Mouse (Mus musculus): ENCODE data around the gene Rap2c.

The Rap2c gene

DNA sequence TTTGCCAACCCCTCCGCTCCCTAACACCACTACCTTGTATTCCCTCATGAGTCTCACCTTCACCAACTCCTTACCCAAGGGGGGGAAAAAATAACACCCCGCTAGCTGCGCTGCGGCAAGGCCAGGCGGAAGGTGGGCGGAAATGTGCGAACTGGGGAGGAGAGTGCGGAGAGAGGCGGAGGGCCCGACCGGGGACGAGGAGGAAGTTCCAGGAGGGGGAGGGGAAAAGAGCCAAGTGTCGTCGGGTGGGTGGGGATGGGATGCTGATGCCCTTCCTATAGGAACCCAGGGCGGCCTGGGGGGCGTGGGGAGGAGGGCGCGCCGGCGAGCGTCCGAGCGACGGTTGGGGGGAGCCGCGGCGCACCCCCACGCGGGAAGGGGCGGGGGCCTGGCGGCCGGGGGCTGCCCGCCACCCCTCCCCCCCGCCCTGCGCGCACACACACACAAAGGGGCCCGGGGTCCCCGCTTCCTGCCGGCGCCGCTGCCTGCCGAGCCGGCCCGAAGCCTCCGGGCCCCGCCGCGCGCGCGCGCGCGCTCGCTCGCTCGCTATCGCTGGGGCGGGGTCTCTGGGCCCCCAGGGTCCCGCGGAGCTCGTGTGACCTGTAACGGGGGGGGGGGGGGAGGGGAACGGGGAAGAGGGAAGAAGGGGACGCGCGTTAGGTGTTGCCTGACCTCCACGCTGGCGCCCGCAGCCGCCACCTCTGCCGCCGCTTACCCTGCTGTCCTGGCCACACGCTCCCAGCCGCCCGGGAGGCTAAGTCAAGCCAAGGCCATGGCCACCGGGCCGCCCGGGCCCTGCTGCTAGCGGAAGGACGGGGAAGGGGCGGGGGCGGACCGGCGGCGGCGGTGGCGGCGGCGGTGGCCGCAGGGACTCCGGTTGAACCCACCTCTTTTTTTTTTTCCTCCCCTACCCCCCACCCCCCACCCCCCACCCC is at the start of gene Rap2c:
TSS of gene Rap2c (minus strand) at position 168 of the 935 bp plus-strand sequence.
- ATAC-seq (ENCODE audit: low TSS enrichment): peak; percentile 64

DNA sequence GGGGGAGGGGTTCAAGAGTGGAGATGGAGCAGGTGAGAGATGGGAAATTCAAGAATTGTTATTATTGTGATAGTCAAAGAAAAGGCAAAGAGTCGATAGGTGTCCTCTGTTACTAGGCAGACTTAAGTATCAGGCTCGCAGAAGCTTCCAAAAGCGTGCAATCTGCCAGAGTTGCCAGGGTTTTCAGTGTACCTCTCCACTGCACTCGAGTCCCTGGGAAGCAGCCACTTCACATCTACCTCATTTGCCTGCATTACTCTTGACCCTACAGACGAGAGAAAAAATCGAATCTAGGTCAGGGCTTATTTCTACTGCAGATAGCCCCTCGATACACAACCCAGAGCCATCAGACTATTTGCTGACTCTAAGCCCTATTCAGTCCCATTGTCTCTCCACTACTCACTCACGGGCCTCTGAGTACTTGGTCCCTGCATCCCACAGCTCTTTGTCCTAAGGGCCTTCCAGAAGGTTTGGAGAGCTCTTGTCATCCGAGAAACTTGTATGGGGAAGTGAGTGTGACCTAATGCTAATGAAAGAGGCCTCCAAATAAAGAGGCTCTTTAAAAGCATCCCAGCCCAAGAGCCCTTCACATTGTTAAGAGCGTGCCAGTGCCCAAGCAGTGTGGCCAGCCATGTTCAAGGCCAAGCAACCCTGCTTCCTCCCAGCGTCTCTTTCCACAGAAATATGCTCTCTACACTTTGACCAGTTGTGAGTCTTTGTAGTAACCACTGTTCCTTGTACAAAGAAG is 48.9 kb upstream of the Rap2c start:
- ATAC-seq (ENCODE audit: low TSS enrichment): no peak

DNA sequence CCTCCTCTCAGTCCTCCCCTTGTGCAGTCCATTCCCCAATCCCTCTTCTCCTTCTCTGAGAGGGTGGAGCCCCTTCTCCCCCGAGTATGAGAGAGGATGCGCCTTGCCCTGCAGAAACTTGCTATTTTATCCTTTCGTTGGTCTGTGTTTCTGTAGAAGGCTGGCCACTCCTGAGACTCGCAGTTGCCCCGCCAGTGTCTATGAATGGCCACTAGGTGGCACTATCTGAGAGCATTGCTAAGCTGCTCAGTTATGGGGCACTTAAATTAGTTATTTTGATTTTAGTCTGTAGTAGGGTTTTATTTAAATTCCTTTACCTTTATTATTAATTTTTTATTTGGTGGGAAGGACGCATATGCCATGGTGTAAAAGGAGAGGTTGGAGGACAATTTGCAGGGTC is 48.0 kb upstream of the Rap2c start:
- peak; percentile 78 for ATAC-seq (ENCODE audit: low TSS enrichment)

DNA sequence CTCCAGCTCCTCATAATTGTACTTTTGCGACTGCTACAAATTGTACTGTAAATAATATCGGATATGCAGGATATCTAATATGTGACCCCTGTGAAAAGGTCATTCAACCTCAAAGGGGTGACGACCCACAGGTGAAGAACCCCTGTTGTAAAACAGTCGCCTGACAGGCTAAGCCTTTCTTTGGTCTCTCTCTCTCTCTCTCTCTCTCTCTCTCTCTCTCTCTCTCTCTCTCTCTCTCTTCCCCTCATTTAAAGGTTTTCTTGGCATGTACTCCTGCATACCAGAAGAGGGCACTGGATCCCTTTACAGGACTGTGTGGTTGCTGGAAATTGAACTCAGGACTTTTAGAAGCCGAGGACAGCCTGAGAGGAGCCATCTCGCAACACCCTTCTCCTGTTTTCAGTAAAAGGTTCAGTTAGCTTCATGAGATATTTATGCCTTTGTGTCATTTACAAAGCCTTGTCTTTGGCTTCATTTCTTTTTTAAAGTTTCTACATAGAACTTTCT is 47.4 kb upstream of the Rap2c start:
- ATAC-seq (ENCODE audit: low TSS enrichment): no peak

DNA sequence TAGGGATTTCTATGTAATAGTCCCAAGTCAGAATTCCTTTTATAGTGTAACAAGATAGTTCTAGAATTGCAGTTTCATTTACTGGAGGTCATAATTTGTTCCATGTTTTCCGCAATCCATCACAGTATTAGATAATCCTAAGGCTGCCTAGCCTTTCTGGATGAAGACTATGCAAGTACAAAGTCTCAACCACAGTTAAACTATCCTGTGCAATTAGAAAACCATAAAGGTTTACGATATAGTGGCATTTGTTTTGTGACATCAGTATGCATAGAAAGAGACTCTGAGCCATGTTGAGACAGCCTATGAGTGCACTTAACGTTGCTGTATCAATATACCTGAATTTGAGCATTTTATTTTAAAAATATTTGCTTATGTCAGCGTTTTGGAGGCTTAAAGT is 42.4 kb upstream of the Rap2c start:
- ATAC-seq (ENCODE audit: low TSS enrichment): no peak

DNA sequence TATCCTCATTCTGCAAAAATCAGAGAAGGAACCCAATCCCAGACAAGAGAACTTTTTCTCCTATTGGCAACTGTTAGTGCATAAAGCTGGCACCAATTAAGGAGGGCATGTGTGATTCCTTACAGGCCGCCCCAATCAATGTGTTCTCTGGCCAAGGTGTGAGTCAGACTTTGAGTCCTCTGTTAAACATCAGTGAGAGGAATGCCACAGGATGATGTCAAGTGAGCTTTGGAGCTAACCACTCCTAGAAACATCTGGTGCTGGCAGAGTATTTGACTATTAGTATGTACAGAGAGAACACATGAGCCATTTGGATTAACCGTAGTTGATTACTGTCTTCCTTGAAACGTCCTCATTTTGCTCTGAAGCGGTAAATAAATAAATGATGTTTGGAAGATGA is 40.9 kb upstream of the Rap2c start:
- ATAC-seq (ENCODE audit: low TSS enrichment): no peak

DNA sequence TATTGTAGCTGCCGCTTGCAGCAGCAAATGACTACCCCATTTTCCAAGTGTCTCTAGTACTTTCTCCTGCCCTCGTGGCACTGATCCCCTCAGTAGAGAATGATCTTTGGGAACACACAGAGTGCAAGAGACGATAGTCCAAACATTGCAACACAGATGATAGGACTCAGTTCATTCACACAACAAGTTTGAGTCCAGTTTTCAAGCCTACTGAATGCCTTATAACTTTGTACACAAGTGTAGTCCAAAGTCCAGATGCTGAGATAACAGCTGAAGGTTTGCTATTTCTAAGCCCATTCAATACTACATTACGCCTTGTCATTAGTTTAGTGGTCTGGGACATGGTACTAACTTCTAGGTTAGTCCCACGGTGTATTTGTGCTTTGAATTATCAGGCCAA is 40.5 kb upstream of the Rap2c start:
- ATAC-seq (ENCODE audit: low TSS enrichment): no peak

DNA sequence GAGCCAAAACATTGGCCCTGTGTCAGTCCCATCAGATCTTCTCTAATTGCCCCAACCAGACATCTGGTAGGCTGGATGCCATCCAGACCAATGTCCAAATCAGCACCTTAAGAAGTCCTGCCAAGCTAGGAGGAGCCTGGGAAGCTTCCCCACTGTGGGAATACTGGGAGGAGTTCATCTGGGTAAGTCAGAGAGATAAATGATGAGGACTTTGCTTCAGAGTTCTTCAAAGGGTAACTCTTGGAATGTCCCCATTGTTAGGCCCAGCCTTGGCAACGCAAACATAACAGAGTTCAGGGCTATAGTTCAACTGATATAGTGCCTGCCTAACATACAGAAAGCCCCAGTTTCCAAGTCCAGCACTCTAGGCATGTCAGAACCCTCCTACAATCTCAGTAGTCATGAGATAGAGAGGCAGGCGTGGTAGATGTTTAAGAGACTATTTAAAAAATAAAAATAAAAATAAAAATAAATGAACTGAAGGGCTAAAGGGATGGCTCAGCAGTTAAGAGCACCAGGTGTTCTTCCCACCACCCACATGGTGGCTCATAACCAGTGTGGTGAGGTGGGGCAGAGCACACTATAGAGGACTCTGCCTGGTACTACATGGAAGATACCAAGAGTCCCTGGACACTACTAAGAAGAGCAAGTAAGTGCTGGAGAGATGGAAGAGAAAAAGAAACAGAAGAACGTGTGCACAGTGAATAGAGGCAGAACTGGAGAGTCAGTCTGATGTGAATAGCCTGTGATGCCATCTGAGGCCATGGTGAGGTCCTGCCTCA is 34.1 kb upstream of the Rap2c start:
- no peak for ATAC-seq (ENCODE audit: low TSS enrichment)

DNA sequence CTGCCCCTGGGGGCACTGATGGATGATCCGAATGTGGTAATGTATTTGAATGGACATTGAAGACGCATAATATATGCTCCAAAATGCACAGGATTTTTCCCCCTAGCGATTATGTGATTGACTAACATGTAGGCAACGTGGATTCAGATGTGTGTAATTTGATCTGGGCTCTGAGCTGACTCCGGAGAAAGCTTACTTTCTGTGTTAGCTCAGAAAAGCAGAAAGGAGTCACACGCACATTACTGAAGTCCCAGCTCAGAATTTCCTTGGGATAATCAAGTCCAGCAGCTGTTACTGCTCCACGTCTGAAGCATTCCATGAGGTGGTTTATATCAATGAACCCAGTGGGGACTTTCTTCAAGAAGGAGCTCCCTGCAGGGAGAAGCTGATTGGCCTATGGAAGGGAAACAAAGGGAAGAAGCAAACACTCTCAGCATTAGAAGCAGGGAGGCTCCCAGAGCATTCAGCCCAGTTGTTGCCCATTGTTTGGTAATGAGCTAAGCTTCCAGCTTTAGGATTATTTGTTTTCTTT is 17.9 kb upstream of the Rap2c start:
- no peak for ATAC-seq (ENCODE audit: low TSS enrichment)

DNA sequence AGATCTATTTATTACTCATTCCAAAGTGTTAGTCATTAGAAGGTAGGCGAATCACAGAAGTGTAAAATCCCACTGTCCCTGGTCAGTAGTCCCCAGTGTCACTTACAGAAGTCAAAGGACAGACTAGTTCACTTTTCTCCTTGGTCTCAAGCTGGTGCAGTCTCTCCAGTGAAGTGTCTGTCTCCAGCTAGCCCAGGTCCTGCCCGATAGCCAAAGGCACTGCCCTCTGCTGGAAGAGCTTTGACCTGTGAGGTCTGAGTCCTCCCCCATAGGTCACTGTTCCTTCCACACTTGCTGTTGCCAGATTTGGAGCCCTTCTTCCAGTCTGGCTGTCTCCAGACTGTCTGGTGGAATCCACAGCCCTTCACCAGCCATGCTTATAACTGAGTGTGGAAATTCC is 2.1 kb upstream of the Rap2c start:
- ATAC-seq (ENCODE audit: low TSS enrichment): no peak

DNA sequence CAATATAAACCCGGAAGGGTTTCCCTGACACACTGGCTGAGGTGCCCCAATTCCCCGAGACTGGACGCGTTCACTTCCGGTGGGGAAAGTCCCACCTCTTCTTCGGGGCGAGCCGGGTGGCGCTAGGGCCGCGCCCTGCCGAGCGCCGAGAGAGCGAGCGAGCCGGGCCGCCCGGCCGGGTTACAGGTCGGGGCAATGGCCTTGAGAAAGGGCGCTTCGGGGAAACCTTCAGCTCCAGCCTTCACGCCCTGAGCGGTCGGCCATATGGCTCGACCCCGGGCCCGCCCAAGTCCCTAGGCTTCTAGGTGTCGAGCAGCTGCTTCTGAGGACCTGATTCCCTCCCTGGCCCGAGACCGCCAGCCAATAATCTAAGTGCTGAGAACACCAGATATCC is 965 bp upstream of the Rap2c start:
- ATAC-seq (ENCODE audit: low TSS enrichment): peak; percentile 96

DNA sequence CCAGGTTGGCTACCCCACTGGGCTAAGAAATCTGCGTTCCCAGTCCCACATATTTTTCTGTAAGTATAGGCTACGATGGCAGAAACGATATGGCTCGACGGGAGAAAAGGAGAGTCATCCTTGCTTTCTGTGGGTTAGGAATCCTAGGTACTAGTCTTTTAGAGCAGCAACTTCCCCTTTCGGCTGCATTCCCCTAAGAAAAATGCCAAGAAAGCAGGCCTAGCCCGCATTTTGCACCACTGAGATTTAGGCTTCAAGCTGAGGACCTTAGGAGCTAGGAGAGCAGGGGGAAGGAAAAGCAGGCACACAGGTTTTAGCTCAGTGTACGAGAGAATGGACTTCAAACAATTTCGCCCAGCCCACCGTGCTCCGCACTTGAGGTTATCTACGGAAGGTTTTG is 892 bp downstream of the Rap2c start:
- ATAC-seq (ENCODE audit: low TSS enrichment): 0 out of 2 replicates have a peak, but pooled peaks have one; percentile 6

DNA sequence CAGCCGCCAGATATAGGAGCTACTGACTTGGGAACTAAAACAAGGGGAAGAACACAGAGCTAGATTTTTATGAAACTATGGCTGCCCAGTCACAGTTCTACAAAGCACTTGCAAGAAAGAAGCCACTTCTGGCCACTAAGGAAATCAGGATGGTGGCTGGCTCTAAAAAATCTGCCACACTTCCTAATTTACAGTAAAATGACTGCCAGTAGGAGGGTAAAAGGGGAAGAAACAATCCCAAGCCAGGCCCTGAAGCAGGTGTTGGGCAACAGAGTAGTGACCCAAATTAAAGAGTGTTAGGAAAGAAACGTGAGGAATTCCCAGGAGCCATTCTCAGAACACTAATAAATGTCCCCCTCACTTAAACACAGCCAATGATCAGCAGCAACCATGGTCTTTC is 5.5 kb downstream of the Rap2c start:
- no peak for ATAC-seq (ENCODE audit: low TSS enrichment)

DNA sequence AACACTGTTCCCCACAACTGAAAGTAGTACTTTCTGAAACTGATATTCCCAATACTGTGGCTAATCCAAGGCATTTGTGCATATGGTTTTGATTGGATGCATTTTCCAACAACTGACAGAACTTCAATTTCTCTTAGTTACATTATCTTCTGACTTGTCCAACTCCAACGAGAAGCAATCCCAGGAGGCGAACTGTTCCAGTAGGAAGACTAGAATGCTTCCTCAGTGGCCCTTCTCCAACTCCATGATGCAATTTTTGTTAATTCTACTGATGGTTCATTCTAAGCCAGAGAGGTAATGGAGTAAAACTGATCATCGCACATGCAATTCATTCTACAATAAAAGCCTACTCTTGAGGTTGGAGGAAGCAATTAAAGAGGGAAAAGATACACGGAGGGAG is 7.5 kb downstream of the Rap2c start:
- ATAC-seq (ENCODE audit: low TSS enrichment): no peak

DNA sequence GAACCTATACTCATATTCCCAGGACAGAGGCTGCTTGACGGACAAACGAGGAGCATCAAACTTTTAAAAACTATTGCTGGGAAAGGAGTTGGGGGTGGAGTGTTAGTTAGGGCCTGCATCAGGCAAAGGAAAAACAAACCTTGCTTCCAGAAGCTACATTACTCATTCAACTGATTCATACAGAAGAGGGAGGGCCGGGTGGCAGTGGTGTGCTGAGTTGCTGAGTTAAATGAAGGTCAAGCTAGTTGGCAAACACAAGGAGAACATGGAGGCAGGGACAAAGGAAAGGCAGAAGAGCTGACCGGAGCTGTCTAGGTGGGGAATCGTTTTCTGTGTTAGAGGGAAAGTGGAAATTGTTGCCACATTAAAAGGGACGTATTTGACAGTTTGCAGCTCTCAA is 17.0 kb downstream of the Rap2c start:
- ATAC-seq (ENCODE audit: low TSS enrichment): peak; percentile 52; the same call in 1 of the 2 replicates

DNA sequence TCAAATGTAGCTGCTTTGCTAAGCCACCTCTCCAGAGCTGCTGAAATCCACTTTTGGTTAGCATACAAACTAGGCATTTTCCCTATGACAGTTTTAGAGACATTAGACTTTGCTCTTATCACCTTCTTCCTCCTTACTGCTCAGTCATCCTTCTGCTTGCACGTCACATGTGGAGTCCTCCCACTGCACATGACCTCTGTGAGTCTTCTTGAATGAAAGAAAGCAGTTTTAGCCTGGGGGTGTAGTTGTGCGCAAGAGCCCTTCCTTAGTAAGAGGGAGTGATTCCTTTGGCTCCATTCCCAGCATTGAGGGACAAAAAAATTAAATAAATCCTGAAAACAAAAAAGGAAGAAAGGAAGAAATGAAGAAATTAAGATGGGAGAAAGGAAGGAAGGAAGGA is 22.5 kb downstream of the Rap2c start:
- no peak for ATAC-seq (ENCODE audit: low TSS enrichment)

DNA sequence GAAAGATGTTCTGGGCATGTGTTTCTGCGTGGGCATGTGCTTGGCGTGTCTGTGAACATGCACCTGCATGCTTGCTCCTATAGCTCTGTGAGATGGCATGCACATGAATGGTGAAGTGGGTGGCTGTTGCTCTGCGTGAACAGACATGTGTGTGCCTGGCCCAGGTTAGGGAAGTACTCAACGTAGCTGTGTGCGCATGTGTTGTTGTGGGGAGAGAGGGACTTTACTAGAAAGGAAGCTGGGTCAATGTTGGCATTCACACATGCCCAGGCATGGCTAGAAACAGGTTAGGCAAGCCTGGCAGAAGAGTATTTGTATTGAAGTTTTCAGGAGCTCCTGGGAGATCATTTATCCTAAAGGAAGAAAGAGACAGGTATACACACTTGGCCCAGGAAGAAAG is 26.5 kb downstream of the Rap2c start:
- no peak for ATAC-seq (ENCODE audit: low TSS enrichment)

DNA sequence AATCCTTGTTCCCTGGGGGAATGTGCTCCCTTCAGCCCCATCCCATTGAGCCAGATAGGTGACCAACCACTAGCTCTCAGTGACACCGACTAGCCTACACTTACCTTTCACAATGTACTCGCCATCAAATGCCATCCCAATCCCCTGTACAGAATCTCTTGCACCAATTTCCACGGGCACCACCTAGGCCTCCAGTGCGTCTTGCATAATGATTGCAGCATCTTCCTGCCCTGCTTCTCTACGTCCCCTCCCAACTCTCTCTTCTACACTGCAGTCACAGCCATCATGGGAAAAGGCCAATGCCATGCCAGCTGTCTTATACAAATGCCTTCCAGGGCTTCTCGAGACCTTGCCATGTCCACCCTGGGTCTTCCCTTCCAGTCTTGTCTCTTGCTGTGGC is 27.9 kb downstream of the Rap2c start:
- no peak for ATAC-seq (ENCODE audit: low TSS enrichment)

DNA sequence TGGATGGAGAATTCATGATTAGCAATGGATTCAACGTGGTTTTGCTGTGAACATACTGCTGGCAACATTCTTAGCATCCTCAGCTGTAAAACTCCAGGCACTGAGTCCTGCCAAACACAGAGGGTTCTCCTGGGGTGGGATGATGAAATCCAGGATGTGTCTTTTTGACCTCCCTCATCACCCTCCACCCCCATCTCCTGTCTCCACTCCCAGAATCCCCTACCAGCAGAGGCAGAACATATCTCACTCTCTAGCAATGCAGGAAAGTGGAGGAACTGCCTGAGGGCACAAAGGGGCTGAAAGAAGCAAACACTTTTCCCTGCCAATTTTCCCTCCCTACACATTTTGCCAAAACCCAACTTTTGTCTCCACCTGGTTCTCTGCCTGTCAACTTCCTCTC is 29.2 kb downstream of the Rap2c start:
- ATAC-seq (ENCODE audit: low TSS enrichment): no peak

DNA sequence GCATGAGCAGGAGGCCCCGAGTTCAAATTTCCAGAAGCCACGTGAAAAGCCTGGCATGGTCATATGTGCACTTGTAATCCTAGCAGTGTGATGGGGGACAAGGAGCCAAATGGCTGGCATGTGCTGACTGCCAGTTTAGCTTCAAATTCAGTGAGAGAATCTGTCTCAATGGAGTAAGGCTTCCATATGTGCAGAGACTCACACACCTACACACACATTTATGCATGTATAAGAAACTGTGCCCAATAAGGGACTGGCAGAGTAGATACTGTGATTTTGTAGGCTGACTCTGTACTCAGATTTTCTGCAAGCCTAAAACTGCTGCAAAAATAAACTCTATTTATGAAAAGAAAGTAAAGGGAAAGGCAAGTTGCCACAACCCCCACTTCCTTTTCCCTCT is 39.4 kb downstream of the Rap2c start:
- ATAC-seq (ENCODE audit: low TSS enrichment): peak; percentile 99

DNA sequence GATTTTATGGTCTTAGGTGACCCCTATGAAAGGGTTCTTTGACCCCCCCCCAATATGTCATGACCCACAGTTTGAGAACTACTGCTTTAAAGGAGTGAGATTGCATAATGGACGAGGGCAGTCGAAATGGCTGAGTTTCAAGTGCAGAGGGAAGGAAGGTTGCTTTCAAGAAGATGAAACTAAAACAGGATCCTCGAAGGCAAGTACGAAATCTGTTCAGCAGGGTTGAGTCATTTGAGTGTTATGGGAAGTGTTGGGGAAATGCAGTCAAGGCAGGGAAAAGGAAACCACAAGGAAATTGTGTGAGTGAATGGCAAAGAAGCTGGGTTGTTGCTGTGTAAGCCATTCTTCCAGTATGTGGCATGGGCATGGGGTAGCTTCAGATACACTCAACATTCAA is 45.7 kb downstream of the Rap2c start:
- ATAC-seq (ENCODE audit: low TSS enrichment): 0 out of 2 replicates have a peak, but pooled peaks have one; percentile 27

DNA sequence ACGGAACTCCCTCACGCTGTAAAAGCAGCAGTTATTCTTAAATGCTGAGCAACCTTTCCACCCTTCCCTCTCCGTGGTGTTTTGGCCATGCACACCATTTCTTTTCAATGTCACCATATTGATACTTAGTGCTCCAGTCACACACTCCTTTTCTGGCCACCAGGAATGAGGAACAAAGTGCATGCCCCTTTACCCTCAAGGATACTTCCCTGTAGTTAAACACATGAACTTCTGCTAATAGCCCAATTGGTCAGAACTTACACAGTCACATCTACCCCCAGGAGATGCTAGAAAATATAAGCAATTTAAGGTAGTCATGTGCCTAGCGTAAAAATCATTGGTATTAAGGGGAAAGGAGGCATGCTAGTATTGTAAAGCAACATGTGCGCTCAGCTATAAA is 47.9 kb downstream of the Rap2c start:
- no peak for ATAC-seq (ENCODE audit: low TSS enrichment)
